Mouse (Mus musculus) T-cell, adult 66 days (primary cell): ENCODE measurements around the gene Sln. TPM values are rescaled to one million over a fixed set of nuclear protein-coding genes. Genes with fewer than 3 reads are reported as not detected.

Experiments used
- total RNA-seq, 2 experiments: library from RNA; stranded (reverse); gene quantifications; 3 replicates in 1 of 2; 4 replicates in 1 of 2; pipeline ENCODE4 v1.2.4; 2023

The Sln gene
- not detected for total RNA-seq

GRCm38 (mm10) chr9:53849864-53850263 is at the start of gene Sln:
TSS of gene Sln (plus strand) at chr9:53850164.

Other genes with a start within 250 kb of the Sln start
- 10 to 100 TPM; 20.1 to 26.3 TPM for gene Acat1, start 239.8 kb upstream of the Sln start, total RNA-seq
- 10 to 100 TPM; 32.7 to 39.0 TPM for gene Cul5, start 180.2 kb upstream of the Sln start, total RNA-seq
- gene Rab39, start 143.9 kb upstream of the Sln start, total RNA-seq = under 1 TPM; 0.23 to 0.39 TPM
- 10 to 100 TPM; 13.4 to 16.5 TPM for gene Slc35f2, start 78.6 kb upstream of the Sln start, total RNA-seq
- gene Elmod1, start 125.1 kb downstream of the Sln start, total RNA-seq = not detected
- not detected for gene Tnfaip8l3, start 218.2 kb downstream of the Sln start, total RNA-seq